ENCODE assay signal across 8 mouse cellular contexts in the genomic region with DNA sequence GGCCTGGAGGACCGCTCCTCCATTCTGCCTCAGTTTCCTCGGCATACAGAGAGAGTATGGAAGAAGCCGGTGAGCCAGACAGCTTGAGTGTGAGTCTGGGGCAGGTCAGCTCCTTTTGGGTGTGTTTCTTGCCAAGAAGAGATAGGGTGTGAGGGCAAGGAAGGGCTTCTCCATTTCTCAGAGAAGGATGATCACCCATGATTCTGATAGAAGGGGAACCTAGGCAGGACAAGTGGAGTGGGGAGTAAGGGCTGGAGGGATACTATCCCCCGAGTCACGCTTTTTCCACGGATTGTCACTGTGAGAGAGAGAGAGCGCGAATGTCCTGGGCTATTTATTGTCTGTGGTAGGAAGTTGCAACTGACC. TPM values are rescaled to one million over a fixed set of nuclear protein-coding genes. Genes with fewer than 3 reads are reported as not detected.
A peak's percentile ranks its signal among the peaks of the same experiment; 100 is the strongest.
DNase-seq lines count a peak whose midpoint lies in the region; ATAC-seq and TF ChIP-seq lines count a peak whose summit lies in the region.

No protein-coding gene starts in this region.

- TF ChIP-seq CTCF in ES-Bruce4 (IDR thresholded peaks at IDR 0.05; ENCODE audit: low read depth, low read length) = no peak
- no peak for TF ChIP-seq CTCF in forebrain, postnatal 0 days (IDR thresholded peaks at IDR 0.05; ENCODE audit: low read depth)

- DNase-seq in heart, embryonic 10.5 days (ENCODE audit: low spot score) = no peak
- no peak for DNase-seq in heart, adult 18-20 months
- DNase-seq in forebrain, postnatal 0 days = no peak
- DNase-seq in spleen, postnatal 36 days (ENCODE audit: low spot score in 2 of 2) = no peak
- DNase-seq in embryo, embryonic 11 days = no peak
- DNase-seq in cerebellum, postnatal 25 days = no peak

- peak overlapping the region; percentile 65 for H3K4me3 ChIP-seq in heart, embryonic 10.5 days
- peak overlapping the region; percentile 62 for H3K4me3 ChIP-seq in ES-Bruce4 (ENCODE audit: low read depth, low read length)
- H3K4me3 ChIP-seq in forebrain, postnatal 0 days (ENCODE audit: low read depth, low read length) = peak overlapping the region; percentile 52
- peak overlapping the region; percentile 55 for H3K4me3 ChIP-seq in liver, embryonic 16.5 days (ENCODE audit: low read depth, low read length)

- TF ChIP-seq EP300 in ES-Bruce4 (IDR thresholded peaks at IDR 0.05; ENCODE audit: insufficient read depth, low read depth, low read length) = no peak

- TF ChIP-seq POLR2A in ES-Bruce4 (IDR thresholded peaks at IDR 0.05; ENCODE audit: insufficient read depth, low read length) = no peak

- H3K27ac ChIP-seq in heart, embryonic 10.5 days = no peak overlapping the region
- H3K27ac ChIP-seq in ES-Bruce4 (ENCODE audit: insufficient read depth, low read length) = no peak overlapping the region
- no peak overlapping the region for H3K27ac ChIP-seq in forebrain, postnatal 0 days (ENCODE audit: low read depth, low read length)
- H3K27ac ChIP-seq in liver, embryonic 16.5 days (ENCODE audit: low read length) = no peak overlapping the region

- no peaks in the 10 kb centered on the region for H3K9me3 ChIP-seq in heart, embryonic 10.5 days
- H3K9me3 ChIP-seq in ES-Bruce4 (replicated peaks; ENCODE audit: control insufficient read depth, insufficient read depth, low read length, poor library complexity, severe bottlenecking) = no peaks in the 10 kb centered on the region
- no peaks in the 10 kb centered on the region for H3K9me3 ChIP-seq in forebrain, postnatal 0 days (ENCODE audit: low read length)
- no peaks in the 10 kb centered on the region for H3K9me3 ChIP-seq in liver, embryonic 16.5 days (replicated peaks; ENCODE audit: control insufficient read depth, low read length)

- no peaks in the 10 kb centered on the region for H3K36me3 ChIP-seq in heart, embryonic 10.5 days
- H3K36me3 ChIP-seq in ES-Bruce4 (ENCODE audit: control insufficient read depth, insufficient read depth, low read length, poor library complexity, severe bottlenecking) = no peaks in the 10 kb centered on the region
- no peaks in the 10 kb centered on the region for H3K36me3 ChIP-seq in forebrain, postnatal 0 days (ENCODE audit: insufficient read depth)
- no peaks in the 10 kb centered on the region for H3K36me3 ChIP-seq in liver, embryonic 16.5 days (ENCODE audit: control insufficient read depth, insufficient read depth)

- peaks cover 22% of the 10 kb centered on the region for H3K4me1 ChIP-seq in heart, embryonic 10.5 days
- no peaks in the 10 kb centered on the region for H3K4me1 ChIP-seq in ES-Bruce4 (ENCODE audit: control insufficient read depth, insufficient read depth, low read length)
- peaks cover 9% of the 10 kb centered on the region; the same call in 1 of the 2 replicates for H3K4me1 ChIP-seq in forebrain, postnatal 0 days (ENCODE audit: insufficient read depth)
- peaks cover 7% of the 10 kb centered on the region; the same call in 1 of the 2 replicates for H3K4me1 ChIP-seq in liver, embryonic 16.5 days (ENCODE audit: control insufficient read depth, low read depth, low read length)

- peak overlapping the region; percentile 96 for H3K4me2 ChIP-seq in forebrain, postnatal 0 days (ENCODE audit: low read depth)
- H3K4me2 ChIP-seq in liver, embryonic 16.5 days (ENCODE audit: low read depth, low read length) = peak overlapping the region; percentile 75

- no peak for ATAC-seq in forebrain, postnatal 0 days
- no peak for ATAC-seq in liver, embryonic 16.5 days (ENCODE audit: low read depth)

- H3K9ac ChIP-seq in ES-Bruce4 (ENCODE audit: low read depth, poor library complexity, severe bottlenecking) = peak overlapping the region; percentile 78
- H3K9ac ChIP-seq in forebrain, postnatal 0 days = no peak overlapping the region; the same call in 1 of the 2 replicates
- 0 out of 2 replicates have a peak overlapping the region, but pooled peaks have one; percentile 28 for H3K9ac ChIP-seq in liver, embryonic 16.5 days (ENCODE audit: low read depth, low read length)

- H3K27me3 ChIP-seq in heart, embryonic 10.5 days (ENCODE audit: insufficient read depth, poor library complexity, severe bottlenecking) = peaks cover 78% of the 10 kb centered on the region
- H3K27me3 ChIP-seq in ES-Bruce4 (ENCODE audit: control insufficient read depth, insufficient read depth, low read length, poor library complexity, severe bottlenecking) = peaks cover 31% of the 10 kb centered on the region
- H3K27me3 ChIP-seq in forebrain, postnatal 0 days (ENCODE audit: insufficient read depth, low read length) = peaks cover 27% of the 10 kb centered on the region
- H3K27me3 ChIP-seq in liver, embryonic 16.5 days (ENCODE audit: control insufficient read depth, insufficient read depth, low read depth, low read length) = peaks cover 45% of the 10 kb centered on the region

- WGBS in heart, embryonic 10.5 days = 17% methylated on average over 8 of the region's 8 CpGs
- WGBS in forebrain, postnatal 0 days = 9% methylated on average over 8 of the region's 8 CpGs
- 6% methylated on average over 8 of the region's 8 CpGs for WGBS in liver, embryonic 16.5 days (ENCODE audit: insufficient replicate concordance)

RNA-seq across cellular contexts. Expression of a gene that starts 7.0 kb away (rescaled TPM):
- 0.90 and 2.3 TPM in 2 replicates for polyA plus RNA-seq in heart, embryonic 10.5 days (2016; fragmentation: Nextera tagmentation; extraction: Ambion mirVana)
- 1 to 10 TPM; 1.5 to 2.7 TPM for total RNA-seq in heart, adult 18-20 months (2021)
- 1.2 and 1.4 TPM in 2 replicates for polyA plus RNA-seq in ES-Bruce4 (2011; ENCODE audit: insufficient read depth, insufficient read length, low read depth, missing spikeins)
- total RNA-seq in forebrain, postnatal 0 days (2014; rRNA removed) = 2.2 and 2.5 TPM in 2 replicates
- 1.6 and 2.0 TPM in 2 replicates for polyA plus RNA-seq in forebrain, postnatal 0 days (2015; fragmentation: Nextera tagmentation; extraction: Ambion mirVana)
- 2.0 and 3.4 TPM in 2 replicates for polyA plus RNA-seq in liver, embryonic 16.5 days (2015; fragmentation: Nextera tagmentation; extraction: Ambion mirVana)

RNA-seq across cellular contexts. Expression of a gene that starts 7.1 kb away (rescaled TPM):
- polyA plus RNA-seq in heart, embryonic 10.5 days (2016; fragmentation: Nextera tagmentation; extraction: Ambion mirVana) = 91.2 and 95.6 TPM in 2 replicates
- total RNA-seq in heart, adult 18-20 months (2021) = 10 to 100 TPM; 26.8 to 34.9 TPM
- polyA plus RNA-seq in ES-Bruce4 (2011; ENCODE audit: insufficient read depth, insufficient read length, low read depth, missing spikeins) = 114 and 125 TPM in 2 replicates
- total RNA-seq in forebrain, postnatal 0 days (2014; rRNA removed) = 86.3 and 97.6 TPM in 2 replicates
- 120 and 134 TPM in 2 replicates for polyA plus RNA-seq in forebrain, postnatal 0 days (2015; fragmentation: Nextera tagmentation; extraction: Ambion mirVana)
- polyA plus RNA-seq in liver, embryonic 16.5 days (2015; fragmentation: Nextera tagmentation; extraction: Ambion mirVana) = 23.0 and 28.5 TPM in 2 replicates

RNA-seq across cellular contexts. Expression of a gene that starts 31.8 kb away (rescaled TPM):
- 0.16 and 0.21 TPM in 2 replicates for polyA plus RNA-seq in heart, embryonic 10.5 days (2016; fragmentation: Nextera tagmentation; extraction: Ambion mirVana)
- total RNA-seq in heart, adult 18-20 months (2021) = not detected
- polyA plus RNA-seq in ES-Bruce4 (2011; ENCODE audit: insufficient read depth, insufficient read length, low read depth, missing spikeins) = 1.1 and 1.5 TPM in 2 replicates
- total RNA-seq in forebrain, postnatal 0 days (2014; rRNA removed) = 0.43 and 0.46 TPM in 2 replicates
- polyA plus RNA-seq in forebrain, postnatal 0 days (2015; fragmentation: Nextera tagmentation; extraction: Ambion mirVana) = 0.14 and 0.44 TPM in 2 replicates
- polyA plus RNA-seq in liver, embryonic 16.5 days (2015; fragmentation: Nextera tagmentation; extraction: Ambion mirVana) = 0.02 and 0.08 TPM in 2 replicates

RNA-seq across cellular contexts. Expression of a gene that starts 49.8 kb away (rescaled TPM):
- polyA plus RNA-seq in heart, embryonic 10.5 days (2016; fragmentation: Nextera tagmentation; extraction: Ambion mirVana) = 10.9 and 11.0 TPM in 2 replicates
- total RNA-seq in heart, adult 18-20 months (2021) = 10 to 100 TPM; 18.1 to 22.5 TPM
- 12.1 and 13.0 TPM in 2 replicates for polyA plus RNA-seq in ES-Bruce4 (2011; ENCODE audit: insufficient read depth, insufficient read length, low read depth, missing spikeins)
- total RNA-seq in forebrain, postnatal 0 days (2014; rRNA removed) = 11.8 and 13.2 TPM in 2 replicates
- 8.8 and 14.6 TPM in 2 replicates for polyA plus RNA-seq in forebrain, postnatal 0 days (2015; fragmentation: Nextera tagmentation; extraction: Ambion mirVana)
- 3.4 and 3.9 TPM in 2 replicates for polyA plus RNA-seq in liver, embryonic 16.5 days (2015; fragmentation: Nextera tagmentation; extraction: Ambion mirVana)
